Mouse (Mus musculus): ENCODE data around the gene Itch. TPM values are rescaled to one million over a fixed set of nuclear protein-coding genes. Genes with fewer than 3 reads are reported as not detected.
A peak's percentile ranks its signal among the peaks of the same experiment; 100 is the strongest.

Gene Itch
- total RNA-seq (2014; fragmentation: Nextera tagmentation) (32.3 and 56.5 TPM in 2 replicates), total RNA-seq (2017) (54.5 and 63.5 TPM in 2 replicates)

- peak; percentile 91 for ATAC-seq (replicated peaks; ENCODE audit: poor library complexity, severe bottlenecking)
Observed at GRCm38 (mm10) chr2:155133011-155133976, at the start of gene Itch. TSS of gene Itch (plus strand) at chr2:155133509.

DNA sequence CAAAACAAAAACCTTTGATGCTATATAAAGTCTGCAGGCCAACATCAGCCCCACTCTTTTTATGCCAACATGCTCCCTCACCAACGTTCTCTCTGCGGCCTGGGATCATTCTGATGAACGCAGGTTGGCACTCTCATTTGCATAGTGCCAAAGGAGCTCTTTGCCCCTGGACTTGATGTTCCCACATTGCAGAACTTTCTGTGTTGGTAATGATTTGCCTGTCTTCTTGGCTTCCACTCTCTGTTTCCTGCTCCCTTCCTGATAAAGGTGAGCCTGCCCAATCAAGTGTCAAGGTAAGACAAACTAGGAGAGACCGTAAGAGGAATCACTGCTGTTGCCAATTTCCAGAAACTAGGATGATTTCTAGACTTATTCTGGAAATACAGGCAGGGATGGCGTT is 48.8 kb upstream of the Itch start:
- no peak for ATAC-seq (replicated peaks; ENCODE audit: poor library complexity, severe bottlenecking)

DNA sequence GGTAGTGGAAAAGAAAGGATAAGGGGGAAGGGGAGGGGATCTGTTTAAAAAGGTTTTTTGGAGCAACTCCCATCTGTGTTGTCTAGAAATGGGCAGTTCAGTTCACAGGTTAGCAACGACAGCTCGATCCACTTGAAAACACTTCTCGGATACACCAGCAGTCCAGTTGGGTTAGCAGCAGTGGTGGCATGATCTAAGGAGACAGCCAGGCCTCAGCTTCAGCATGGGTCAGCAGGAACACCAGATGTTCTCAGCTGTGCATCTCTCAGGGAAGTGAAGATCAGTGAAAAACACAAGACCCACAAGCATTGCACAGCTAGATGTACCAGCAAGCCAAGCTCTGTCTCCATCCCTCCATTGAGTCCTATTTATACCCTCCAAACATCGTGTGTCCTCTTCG is 47.0 kb upstream of the Itch start:
- ATAC-seq (replicated peaks; ENCODE audit: poor library complexity, severe bottlenecking) = no peak

- ATAC-seq (replicated peaks; ENCODE audit: poor library complexity, severe bottlenecking) = no peak
Observed at GRCm38 (mm10) chr2:155088264-155088663, 45.0 kb upstream of the Itch start.

- no peak for ATAC-seq (replicated peaks; ENCODE audit: poor library complexity, severe bottlenecking)
Observed at GRCm38 (mm10) chr2:155090909-155091742, 42.2 kb upstream of the Itch start.

- ATAC-seq (replicated peaks; ENCODE audit: poor library complexity, severe bottlenecking) = no peak
Observed at GRCm38 (mm10) chr2:155091743-155092075, 41.6 kb upstream of the Itch start.

- ATAC-seq (replicated peaks; ENCODE audit: poor library complexity, severe bottlenecking) = peak; percentile 89
Observed at GRCm38 (mm10) chr2:155093418-155093817, 39.9 kb upstream of the Itch start.

DNA sequence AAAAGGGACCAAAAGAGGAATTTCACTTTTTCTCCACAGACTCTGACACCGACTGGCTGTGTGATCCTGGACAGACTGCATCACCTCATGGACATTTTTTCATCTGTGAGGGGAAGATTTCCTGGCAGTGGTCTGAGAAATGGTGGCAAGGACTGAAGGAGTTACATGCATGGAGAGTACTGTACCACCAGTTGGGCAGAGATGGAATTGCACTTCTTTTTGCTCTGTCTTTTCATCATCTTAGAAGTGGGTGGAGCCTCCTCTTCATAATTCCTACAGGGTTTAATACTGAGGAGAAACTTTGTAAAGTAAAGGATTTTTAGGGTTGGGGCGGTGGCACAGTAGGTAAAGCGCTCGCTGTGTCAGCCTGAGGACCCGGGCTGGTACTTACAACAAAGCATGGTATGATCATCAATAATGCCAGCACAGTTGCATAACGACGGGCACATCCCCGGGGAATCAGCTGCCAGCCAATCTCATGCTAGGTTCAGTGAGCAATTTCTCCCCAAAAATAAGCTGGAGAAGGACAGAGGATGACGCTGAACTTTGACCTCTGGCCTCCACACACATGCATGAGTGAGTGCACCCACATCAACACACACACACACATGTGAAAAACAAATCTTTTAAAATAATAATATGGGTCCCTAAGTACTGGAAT is 34.5 kb upstream of the Itch start:
- ATAC-seq (replicated peaks; ENCODE audit: poor library complexity, severe bottlenecking) = no peak

- no peak for ATAC-seq (replicated peaks; ENCODE audit: poor library complexity, severe bottlenecking)
Observed at GRCm38 (mm10) chr2:155099421-155099820, 33.9 kb upstream of the Itch start.

GRCm38 (mm10) chr2:155099994-155100795 is 33.1 kb upstream of the Itch start:
- ATAC-seq (replicated peaks; ENCODE audit: poor library complexity, severe bottlenecking) = no peak

- peak; percentile 95 for ATAC-seq (replicated peaks; ENCODE audit: poor library complexity, severe bottlenecking)
Observed at GRCm38 (mm10) chr2:155100796-155101259, 32.5 kb upstream of the Itch start.

- ATAC-seq (replicated peaks; ENCODE audit: poor library complexity, severe bottlenecking) = 0 out of 2 replicates have a peak, but pooled peaks have one; percentile 35
Observed at GRCm38 (mm10) chr2:155101761-155102181, 31.5 kb upstream of the Itch start.

DNA sequence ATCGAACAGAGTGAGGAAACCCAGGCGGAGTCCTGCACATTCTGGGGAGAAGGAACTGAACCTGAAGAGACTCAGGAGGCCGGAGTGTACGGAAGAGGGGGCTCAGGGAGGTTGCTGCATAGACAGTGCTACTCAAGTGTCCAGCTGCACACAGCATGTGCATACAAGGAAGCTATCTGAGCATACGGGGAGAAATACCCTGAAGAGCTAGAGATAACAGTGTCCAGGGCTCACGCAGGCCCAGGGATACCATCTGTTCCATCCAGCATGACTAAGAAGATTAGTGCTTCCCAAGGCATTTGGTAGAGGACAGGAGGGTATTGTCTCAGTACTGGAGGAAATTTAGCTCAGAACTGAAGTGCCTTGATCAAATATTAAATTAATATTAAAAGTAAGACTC is 29.7 kb upstream of the Itch start:
- ATAC-seq (replicated peaks; ENCODE audit: poor library complexity, severe bottlenecking) = no peak

DNA sequence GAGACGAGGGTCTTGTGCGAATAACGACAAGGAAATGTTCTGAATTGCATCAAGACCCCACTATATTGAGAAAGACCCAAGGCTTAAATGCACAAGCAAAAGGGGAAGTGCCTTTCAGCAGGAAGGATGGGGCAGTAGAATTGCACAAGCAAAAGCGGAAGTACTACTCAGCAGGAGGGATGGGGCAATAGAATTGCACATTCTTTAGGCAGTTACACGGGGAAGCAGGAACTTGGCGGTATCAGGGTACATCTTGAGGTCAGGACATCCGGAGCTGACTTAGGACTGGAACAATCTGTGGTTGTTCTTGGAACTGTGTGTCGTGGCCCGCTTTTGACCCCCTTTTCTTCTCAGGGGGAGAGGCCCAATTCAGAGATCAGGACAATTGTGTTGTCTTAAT is 26.0 kb upstream of the Itch start:
- 0 out of 2 replicates have a peak, but pooled peaks have one; percentile 22 for ATAC-seq (replicated peaks; ENCODE audit: poor library complexity, severe bottlenecking)

- ATAC-seq (replicated peaks; ENCODE audit: poor library complexity, severe bottlenecking) = no peak
Observed at GRCm38 (mm10) chr2:155115216-155115830, 18.0 kb upstream of the Itch start.

DNA sequence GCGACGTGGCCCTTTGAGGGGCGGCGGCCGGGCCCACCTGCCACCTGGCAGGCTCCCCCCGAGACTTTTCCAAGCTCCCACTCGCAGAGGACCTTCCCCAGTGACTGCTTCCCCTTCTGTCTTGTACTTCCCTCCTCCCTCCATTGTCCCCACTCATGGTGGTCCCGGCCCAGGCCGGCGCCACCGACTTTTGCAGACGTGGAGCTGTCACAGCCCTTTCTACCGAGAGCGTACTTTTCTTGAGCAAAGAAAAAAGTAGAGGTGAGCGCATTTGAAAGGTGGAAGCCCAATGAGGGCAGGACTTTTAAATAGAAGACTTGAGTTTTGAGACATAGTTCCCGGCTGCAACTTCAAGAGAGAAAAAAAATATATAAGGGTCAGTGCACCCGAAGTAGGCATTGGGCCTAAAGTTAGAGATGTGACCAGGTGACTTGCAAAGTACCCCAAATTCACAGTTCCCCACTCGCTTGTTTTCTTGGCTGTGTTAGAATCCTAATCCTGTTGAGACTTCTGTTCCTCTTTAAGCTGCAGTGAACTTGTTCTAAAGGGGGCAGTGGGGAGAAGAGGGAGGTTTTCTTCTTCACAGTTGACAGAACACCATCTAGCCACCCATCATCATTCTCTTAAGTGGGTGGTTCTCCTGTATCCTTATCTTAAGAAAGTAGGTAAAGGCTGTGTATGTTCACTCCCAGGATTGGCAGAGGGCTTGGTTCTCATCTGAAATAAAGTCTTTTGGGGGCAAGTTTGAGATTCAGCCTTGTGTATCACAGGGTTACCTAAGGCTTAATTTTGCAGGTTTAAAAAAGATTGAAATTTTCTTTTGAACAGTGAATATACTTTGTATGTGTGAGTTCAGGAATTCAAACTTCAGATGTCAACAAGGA is 910 bp downstream of the Itch start:
- ATAC-seq (replicated peaks; ENCODE audit: poor library complexity, severe bottlenecking) = peak; percentile 45

GRCm38 (mm10) chr2:155135092-155135491 is 1.8 kb downstream of the Itch start:
- no peak for ATAC-seq (replicated peaks; ENCODE audit: poor library complexity, severe bottlenecking)

GRCm38 (mm10) chr2:155135534-155135933 is 2.2 kb downstream of the Itch start:
- ATAC-seq (replicated peaks; ENCODE audit: poor library complexity, severe bottlenecking) = peak; percentile 34
